Mouse (Mus musculus) left cerebral cortex, postnatal 14 days (tissue): ENCODE data around the gene Aurkaip1. TPM values are rescaled to one million over a fixed set of nuclear protein-coding genes. Genes with fewer than 3 reads are reported as not detected.
"Not testable (repeated sequence)": the region's sequence is repeated elsewhere in the genome, so short reads cannot be mapped to it uniquely, and the experiment has no call there.

Source experiments
- DNase-seq, 2 experiments: peaks; one replicate each; pipeline ENCODE4 v3.0.0; 2021 to 2022; ENCODE audit warnings: low spot score in 2 of 2, mixed read lengths in 1 of 2
- intact Hi-C: fragments of 180-260 bp; cut with DNase I; formaldehyde crosslinking; loops from one replicate; pipeline ENCODE4 v1.15.1; 2025
- long read RNA-seq, 2 experiments: library from polyadenylated mRNA; stranded (forward); transcript quantifications; one replicate each; pipeline ENCODE4 v2.0.0; 2021
- total RNA-seq, 2 experiments: library from RNA; stranded (reverse); gene quantifications; 2 replicates each; pipeline ENCODE4 v1.2.3; 2021

The Aurkaip1 gene
- total RNA-seq = 10 to 100 TPM; 83.3 to 84.1 TPM
- long read RNA-seq, experiment 1, transcript Aurkaip1-203 (3 exons, 1,029 nt) = minor isoform, 43 of 105 reads
- long read RNA-seq, experiment 1, transcript Aurkaip1-201 (4 exons, 1,159 nt) = major isoform, 51 of 105 reads
- long read RNA-seq, experiment 1, partial matches to known transcripts = 1 of 105 reads
- long read RNA-seq, experiment 1, other reads (novel, unspliced or antisense) = 9 of 105 reads
- long read RNA-seq, experiment 2, transcript Aurkaip1-201 (4 exons, 1,159 nt) = major isoform, 33 of 68 reads
- long read RNA-seq, experiment 2, transcript Aurkaip1-203 (3 exons, 1,029 nt) = minor isoform, 25 of 68 reads
- long read RNA-seq, experiment 2, partial matches to known transcripts = 1 of 68 reads
- long read RNA-seq, experiment 2, other reads (novel, unspliced or antisense) = 8 of 68 reads

DNA sequence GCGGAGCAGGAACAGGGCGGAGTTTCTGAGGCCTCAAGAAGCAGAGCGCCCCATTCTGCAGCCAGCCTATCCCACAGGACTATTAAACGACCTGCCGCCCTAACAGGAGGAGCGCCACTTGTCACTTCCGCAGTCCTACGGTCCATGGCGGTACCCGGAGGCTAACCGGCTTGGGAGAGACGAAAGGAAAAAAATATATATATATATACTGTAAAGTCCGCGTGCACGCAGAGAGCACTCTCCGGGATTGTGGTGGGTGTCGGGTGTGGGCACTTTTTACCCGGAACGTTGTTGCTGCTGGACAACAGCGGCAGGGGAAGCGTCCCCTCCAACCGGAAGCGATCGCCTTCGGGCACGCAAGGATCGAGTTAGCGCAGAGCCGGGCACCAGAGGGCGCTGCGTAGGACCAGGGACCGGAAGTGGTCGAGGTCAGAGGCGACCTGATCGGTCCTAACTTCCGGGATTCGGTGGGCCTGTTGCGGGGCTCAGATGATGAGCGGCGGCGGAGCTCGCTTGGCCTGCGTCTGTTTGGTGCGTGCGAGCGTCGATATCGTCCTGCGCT is at the start of gene Aurkaip1:
Gene Aurkaip1, plus strand, starts transcription at position 68 of the 562 bp plus-strand sequence.
- intact Hi-C loops = no loop called here
- peak; percentile 95 to 97 for DNase-seq

DNA sequence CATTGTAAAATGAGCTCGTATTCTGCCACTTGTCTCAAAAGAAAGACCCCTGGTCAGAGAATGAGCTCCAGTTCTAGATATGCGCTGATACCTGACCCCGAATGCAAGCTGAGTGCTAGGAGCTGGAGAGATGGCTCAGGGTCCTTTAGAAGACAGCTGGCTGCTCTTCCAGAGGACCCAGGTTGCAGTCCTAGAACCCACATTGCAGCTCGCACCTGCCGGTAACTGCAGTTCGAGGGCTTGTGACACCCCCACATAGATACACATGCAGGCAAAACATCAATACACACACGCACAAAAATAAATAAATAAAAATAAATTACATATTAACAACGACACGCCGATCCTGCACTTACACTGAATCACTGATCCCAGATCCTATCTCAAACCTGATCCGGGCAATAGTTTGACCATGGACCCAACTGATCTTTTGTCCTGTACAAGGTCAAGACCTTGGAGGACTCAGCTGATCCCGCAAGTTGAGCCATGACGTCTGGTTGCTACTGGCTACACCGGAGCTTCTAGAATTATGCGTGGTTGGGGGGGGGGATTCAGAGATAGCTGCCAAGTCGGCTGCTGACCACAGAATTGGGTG is 47.5 kb upstream of the Aurkaip1 start:
- DNase-seq = no peak
- intact Hi-C loops = no loop called here

DNA sequence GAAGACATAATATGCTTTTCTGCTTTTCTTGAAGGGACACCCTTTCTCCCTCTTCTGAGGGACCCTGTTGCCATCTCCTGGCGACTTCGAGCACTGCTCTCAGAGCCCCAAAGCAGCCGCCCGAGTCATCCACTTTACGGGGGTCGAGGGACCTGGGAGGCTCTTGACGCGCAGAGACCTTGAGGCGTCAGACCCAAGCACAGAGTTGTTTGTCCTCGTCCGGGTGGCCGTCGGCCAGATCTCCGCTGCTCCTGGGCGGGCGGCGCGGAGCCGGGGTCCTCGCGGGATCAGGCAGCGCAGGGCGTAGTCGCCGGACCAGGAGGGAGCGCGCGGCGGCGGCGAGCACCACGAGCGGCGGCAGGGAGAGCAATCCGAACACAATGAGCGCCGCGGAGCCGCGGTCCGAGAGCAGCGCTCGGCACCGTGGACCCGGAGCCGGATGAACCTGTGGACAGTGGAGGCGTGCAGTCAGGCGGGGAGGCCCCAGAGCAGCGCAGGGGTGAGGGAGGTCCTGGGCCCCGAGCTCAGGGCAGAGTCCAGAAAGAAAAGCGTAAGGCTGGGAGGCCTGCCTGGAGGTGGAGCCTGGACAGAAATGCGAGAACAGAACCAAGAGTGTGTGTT is 46.9 kb upstream of the Aurkaip1 start:
- peak; percentile 73 to 76 for DNase-seq
- intact Hi-C loops = no loop called here

DNA sequence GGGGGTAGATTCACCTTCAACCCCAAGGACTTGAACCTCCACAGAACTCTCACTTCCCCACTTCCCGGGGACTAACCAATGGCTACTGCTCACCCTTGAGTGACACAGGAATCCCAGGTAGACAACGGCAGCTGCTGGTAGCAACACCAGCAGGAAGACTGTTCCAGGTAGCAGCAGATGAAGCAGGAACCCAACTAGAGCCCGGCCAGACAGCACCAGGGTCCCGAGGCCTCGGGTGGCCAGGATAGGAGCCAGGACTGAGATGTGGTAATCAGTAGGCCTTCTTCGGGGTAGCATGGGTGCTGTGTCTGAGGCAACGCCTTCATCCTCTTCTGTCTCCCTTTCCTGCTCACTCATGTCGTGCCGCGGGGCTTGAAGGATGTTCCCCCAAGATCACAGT is 45.8 kb upstream of the Aurkaip1 start:
- intact Hi-C loops = no loop called here

DNA sequence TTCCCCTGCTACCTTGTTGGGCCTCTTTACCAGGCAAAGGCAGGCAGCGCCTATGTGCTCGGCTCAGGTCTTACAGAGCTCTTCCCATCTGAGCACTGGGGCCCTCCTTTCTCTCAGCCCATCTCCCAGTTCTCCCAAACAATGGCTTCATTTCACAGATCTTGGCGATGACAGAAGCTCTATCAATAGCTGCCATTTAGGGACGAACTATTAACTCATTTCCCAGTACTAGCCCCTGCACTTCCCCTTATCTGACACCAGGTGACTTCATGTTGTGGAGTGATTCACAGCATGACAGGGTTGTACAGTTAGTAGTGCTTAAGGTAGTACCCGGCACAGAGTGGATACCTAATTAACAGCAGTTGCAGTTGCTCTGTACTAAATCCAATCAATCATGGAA is 45.3 kb upstream of the Aurkaip1 start, which contains the start of gene Tmem88b:
Gene Tmem88b, minus strand, starts transcription at position 56 of the 400 bp plus-strand sequence.
- no peak for DNase-seq

More for the DNA sequence above, 45.8 kb upstream of the Aurkaip1 start:
- no peak for DNase-seq

DNA sequence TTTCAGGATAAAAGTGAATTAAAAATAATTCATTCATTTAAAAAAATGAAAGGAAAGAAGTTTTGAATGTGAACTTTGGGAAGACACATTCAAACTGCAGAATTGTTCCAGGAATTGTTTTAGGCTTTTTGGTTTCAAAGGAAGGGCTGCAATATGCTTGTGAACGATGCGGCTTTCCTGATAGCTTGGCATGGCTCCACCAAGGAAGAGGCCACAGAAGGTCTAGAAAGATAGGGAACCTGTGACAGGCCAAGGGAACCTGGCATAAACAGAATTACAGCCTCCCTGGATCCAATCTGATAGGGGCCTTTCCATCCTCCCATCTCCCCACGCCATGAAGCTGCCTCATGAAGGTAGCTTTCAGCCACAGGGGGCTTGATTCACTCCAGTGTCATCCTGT is 42.8 kb upstream of the Aurkaip1 start:
- intact Hi-C loops = no loop called here

More for the DNA sequence above, 45.3 kb upstream of the Aurkaip1 start, which contains the start of gene Tmem88b:
- intact Hi-C loops = no loop called here

DNA sequence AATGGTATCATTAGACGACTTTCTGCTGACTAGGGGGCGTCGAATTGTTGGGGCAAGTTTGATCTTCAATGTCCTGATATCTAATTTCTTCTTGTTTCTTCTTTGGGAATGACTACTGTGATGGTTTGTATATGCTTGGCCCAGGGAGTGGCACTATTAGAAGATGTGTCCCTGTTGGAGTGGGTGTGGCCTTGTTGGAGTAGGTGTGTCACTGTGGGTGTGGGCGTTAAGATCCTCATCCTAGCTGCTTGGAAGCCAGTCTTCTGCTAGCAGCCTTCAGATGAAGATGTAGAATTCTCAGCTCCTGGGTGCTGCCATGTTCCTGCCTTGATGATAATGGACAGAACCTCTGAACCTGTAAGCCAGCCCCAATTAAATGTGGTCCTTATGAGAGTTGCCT is 42.2 kb upstream of the Aurkaip1 start:
- intact Hi-C loops, DNase-seq: not testable (repeated sequence)

More for the DNA sequence above, 42.8 kb upstream of the Aurkaip1 start:
- DNase-seq = no peak

DNA sequence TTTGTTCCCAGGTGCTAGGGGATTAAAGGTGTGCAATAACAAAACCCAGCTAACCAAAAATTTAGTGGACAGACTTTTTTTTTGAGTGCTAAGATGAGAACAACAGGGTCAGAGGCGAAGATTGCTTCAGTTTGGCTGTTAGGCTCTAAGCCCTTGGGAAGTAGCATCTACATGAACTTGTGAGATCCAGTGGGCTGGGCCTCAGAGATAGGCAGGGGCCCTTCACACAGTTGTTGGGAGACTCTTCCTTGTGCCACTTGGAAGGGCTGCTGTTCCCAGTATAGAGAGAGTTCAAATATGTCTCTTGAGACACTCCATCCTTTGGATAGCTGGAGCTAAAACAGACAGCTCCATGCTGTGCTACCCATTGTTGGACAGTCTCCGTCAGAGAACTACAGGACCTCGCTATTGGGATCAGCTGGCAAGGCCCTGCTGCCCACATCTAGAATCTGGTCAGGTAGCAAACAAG is 41.0 kb upstream of the Aurkaip1 start, which contains the start of gene Ankrd65:
Gene Ankrd65, plus strand, starts transcription at position 419 of the 469 bp plus-strand sequence.
- intact Hi-C loops = no loop called here
- DNase-seq = no peak

DNA sequence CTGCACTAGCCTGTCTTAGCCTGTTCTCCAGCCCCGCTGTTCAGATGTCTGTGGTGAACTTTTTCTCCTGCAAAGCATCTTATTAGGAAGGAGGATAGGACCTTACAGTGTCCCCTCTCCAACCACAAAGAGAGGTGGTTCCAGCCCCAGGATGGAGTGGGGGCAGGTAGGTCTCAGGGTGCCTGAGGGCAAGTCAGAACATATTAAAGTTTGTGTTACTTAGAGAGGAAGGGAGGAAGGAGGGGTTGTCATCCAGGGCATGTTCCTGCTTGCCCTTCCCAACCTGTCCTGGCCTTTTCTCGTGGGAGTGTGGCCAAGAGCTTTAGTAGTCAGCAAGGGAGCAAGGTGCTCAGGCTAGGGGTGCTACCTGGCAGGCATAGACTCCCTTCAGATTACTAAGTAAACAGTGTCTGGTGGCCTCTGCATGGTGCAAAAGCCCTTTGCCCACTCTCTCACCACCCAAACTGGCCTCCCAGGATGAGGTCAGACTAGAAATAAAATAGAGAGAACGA is 40.4 kb upstream of the Aurkaip1 start:
- intact Hi-C loops = no loop called here
- DNase-seq = no peak

DNA sequence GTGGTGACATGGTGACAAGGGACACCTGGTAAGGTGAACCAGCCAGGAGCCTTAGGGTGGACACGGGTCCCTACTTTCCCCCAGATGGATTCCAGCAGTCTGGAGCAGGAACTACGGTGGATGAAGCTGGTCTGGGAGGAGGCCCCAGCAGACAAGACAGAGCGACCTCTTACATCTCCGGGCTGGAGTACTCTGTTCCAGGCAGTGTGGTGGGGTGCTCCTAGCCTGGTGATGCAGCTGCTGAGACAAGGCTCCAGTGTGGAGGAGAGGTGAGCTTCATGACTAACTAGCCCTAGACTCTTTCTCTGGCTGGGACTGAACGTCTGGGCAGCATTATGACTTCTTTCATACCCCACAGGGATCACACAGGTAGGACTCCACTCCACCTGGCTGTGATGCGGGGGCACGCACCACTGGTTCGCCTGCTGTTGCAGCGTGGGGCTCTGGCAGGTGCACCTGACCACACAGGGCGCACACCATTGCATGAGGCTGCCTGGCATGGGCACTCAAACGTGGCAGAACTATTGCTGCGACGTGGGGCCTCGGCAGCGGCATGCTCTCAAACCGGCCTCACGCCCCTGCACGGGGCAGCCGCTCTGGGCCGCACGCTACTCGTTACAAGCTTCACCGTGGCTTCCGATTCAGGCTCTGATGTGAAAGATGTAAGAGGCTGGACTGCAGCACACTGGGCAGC is 39.7 kb upstream of the Aurkaip1 start:
- intact Hi-C loops = no loop called here
- no peak for DNase-seq

DNA sequence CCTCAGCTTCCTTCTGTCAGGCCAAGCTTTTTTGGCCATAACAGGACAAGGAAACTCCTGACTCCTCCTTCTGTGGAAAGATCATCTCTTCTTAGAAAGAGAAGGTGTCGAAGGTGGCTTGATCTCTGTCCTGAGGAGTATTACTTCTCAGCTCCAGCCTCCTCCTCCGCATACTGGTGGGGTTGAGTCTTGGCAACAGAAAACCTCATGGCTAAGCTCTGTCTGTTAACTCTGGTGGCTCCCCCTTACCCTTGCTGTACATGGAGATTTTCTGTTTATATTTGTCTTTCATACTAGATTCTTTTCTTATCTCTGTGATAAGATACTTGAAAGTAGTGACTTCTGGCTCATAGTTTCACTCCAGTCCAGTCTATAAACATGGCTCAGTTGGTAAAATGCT is 37.3 kb upstream of the Aurkaip1 start:
- DNase-seq = no peak
- intact Hi-C loops = no loop called here

DNA sequence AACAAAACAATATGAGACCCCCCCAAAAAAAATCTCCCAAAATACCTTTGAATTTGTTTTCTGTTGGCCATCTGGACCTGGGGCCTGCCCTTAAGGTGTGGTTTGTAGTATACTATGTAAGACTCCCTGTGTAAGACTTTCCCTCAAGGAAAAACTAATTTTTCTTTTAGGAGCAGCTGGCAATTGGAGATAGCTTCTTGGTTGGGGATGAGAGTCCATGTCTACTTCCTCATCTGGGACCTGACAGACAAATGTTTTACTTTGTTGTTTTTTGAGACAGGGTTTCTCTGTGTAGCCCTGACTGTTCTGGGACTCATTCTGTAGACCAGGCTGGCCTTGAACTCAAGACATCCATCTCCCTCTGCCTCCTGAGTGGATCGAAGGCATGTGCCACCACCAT is 29.0 kb upstream of the Aurkaip1 start:
- intact Hi-C loops = no loop called here
- DNase-seq = no peak

DNA sequence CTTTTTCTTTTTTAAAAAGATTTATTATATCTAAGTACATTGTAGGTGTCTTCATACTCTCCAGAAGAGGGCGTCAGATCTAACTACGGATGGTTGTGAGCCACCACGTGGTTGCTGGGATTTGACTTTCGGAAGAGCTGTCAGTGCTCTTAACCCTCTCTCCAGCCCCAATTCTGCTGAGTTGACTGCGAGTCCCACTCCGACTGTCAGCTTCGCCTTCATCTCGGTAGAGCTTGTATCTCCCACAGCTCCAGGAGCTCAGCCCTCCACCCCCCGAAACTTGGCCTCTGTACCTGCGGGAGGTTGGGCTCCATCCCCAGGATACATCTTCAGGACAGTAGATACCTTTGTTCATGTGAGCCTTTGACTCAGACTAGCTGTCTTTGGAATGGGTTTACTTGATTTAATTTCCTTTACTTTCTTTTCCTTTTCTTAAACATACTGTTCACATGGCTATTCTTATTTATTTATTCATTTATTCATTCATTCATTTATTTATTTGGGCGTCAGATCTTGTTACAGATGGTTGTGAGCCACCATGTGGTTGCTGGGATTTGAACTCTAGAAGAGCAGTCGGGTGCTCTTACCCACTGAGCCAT is 28.2 kb upstream of the Aurkaip1 start, which contains the start of gene Mrpl20:
Gene Mrpl20, plus strand, starts transcription at position 138 of the 599 bp plus-strand sequence.
- intact Hi-C loops = no loop called here

DNA sequence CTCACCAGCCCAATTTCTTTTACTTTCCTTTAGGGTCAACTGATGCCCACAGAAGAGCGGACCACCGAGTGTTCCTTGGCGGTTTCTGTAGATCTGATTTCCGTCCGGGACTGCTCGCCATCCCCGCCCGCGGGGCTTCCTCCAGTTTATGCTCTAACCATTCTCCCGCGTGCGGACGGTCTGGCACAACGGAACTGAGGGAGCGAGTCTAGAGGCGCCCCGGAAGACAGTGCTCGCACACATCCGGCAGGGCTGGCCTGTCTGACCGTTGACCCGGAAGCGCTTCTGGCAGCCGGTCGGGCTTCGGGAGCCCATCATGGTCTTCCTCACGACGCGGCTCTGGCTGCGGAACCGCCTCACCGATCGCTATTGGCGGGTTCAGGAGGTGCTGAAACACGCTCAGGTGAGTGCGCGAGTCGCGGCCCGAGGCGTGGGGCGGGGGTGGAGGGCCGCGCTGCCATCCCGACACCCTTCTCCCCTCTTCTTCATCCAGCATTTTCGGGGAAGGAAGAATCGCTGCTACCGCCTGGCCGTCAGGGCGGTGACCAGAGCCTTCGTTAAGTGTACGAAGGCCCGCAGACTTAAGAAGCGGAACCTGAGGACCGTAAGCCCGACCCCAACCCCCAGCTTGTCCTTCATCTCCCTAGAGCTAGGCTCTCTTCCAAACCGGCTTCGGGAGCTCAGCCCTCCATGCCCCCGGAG is 27.6 kb upstream of the Aurkaip1 start:
- peak; percentile 95 to 98 for DNase-seq
- intact Hi-C loops = no loop called here

More for the DNA sequence above, 28.2 kb upstream of the Aurkaip1 start, which contains the start of gene Mrpl20:
- no peak for DNase-seq

DNA sequence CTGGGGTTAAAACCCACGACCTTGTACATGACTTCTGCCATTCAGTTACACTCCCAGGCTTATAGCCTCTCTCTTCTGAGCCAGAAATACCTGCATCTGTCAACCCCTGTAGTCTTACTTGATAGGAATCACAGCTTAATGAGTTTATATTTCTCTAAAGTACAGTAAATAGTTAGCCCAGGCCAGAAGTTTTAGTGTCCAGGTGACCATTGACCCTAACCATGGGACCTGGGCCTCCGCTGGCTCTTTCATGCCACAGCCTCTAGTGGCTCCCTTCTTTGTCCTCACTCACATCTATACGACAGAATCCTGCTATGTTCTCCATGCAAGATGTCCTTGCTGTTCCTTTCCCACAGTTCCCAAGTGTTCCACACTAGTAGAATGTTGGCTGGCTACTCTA is 23.2 kb upstream of the Aurkaip1 start:
- DNase-seq = no peak
- intact Hi-C loops = no loop called here

DNA sequence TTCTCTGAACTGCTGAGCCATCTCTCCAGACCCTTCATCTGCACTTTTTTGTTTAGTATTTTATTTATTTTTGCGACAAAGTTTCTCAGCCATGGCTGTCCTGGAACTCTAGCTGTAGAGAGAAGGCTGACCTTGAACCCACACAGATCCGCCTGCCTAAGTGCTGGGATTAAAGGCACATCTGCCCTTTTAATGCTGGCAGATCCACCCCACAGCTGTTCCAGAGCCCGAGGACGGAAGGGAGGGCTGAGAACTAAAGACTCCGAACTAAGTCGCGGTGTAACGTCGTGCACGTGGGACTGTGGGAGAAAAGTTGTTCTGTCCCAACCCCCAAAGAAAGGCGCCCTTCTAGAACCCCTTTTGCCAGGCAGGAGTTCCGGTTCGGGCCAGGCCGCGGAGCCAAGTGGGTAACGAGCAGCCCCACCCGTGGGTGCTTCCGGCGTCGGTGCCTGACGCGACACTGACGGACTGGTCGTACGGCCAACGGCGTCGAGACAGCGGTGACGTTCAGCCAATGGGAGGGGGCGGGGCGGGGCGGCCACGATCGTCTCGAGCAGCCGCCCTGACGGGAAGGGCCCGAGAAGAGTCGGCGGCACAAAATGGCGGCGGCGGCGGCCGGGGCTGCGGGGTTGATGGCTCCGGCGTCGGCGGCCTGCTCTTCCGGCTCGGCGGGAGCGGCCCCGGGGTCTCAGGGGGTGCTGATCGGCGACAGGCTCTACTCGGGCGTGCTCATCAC is 19.0 kb upstream of the Aurkaip1 start, which contains the start of gene Ccnl2:
Gene Ccnl2, plus strand, starts transcription at position 561 of the 736 bp plus-strand sequence.
- DNase-seq = peak; percentile 94 to 96
- intact Hi-C loops = loop anchor here (2.0 kb wide), 1 partner anchor 15 kb away; no protein-coding TSS in a partner anchor

DNA sequence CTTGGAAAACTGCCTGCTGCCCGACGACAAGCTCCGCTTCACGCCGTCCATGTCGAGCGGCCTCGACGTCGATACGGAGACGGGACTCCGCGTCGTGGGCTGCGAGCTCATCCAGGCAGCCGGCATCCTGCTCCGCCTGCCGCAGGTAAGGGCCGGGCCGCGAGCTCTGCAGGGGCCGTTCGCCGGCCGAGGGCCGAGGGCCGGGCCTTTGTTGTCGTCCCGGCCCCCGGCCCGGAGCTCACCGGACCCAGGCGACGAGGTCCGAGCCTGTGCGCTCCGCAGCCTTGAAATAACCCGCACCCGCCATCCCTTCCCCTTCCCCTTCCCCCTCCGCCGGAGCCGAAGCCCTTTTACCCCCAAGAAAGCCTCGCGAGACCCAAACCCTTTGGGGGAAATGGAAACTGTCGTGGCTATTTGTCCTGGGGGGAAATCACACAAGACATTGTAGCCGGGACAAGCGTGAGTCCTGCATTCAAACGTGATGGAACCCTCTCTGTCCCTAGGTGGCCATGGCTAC is 18.3 kb upstream of the Aurkaip1 start:
- DNase-seq = no peak

More for the DNA sequence above, 18.3 kb upstream of the Aurkaip1 start:
- intact Hi-C loops = loop anchor here (2.0 kb wide), 1 partner anchor 14 kb away; no protein-coding TSS in a partner anchor
